Mouse (Mus musculus) midbrain, embryonic 13.5 days (tissue): ENCODE results near the gene Zfp28. TPM values are rescaled to one million over a fixed set of nuclear protein-coding genes. Genes with fewer than 3 reads are reported as not detected.

ENCODE experiments used
- ATAC-seq: fragments of 200-750 bp; cut with Nextera tagmentation; 2 replicates; pipeline ENCODE4 v1.8.0; 2017; ENCODE audit warnings: mild to moderate bottlenecking, moderate TSS enrichment, moderate library complexity
- H3K27ac ChIP-seq: fragments of 300-500 bp; sonication (generic); 2 replicates; pipeline ENCODE4 v1.5.1; 2015; ENCODE audit warnings: inconsistent platforms, mild to moderate bottlenecking, moderate library complexity
- H3K27me3 ChIP-seq: fragments of 300-500 bp; sonication (generic); 2 replicates; pipeline ENCODE4 v1.6.1; 2015; ENCODE audit warnings: mild to moderate bottlenecking, inconsistent platforms
- H3K36me3 ChIP-seq: fragments of 300-500 bp; sonication (generic); 2 replicates; pipeline ENCODE4 v1.6.1; 2015; ENCODE audit warnings: mild to moderate bottlenecking, inconsistent platforms
- H3K4me1 ChIP-seq: fragments of 300-500 bp; sonication (generic); replicated peaks from 2 replicates; pipeline ENCODE4 v1.6.1; 2015; ENCODE audit warnings: inconsistent platforms
- H3K4me2 ChIP-seq: fragments of 300-500 bp; sonication (generic); replicated peaks from 2 replicates; pipeline ENCODE4 v1.6.1; 2015; ENCODE audit warnings: moderate library complexity, mild to moderate bottlenecking, inconsistent platforms
- H3K4me3 ChIP-seq: fragments of 300-500 bp; sonication (generic); replicated peaks from 2 replicates; pipeline ENCODE4 v1.5.1; 2015; ENCODE audit warnings: mild to moderate bottlenecking, inconsistent platforms
- H3K9ac ChIP-seq: fragments of 300-500 bp; sonication (generic); replicated peaks from 2 replicates; pipeline ENCODE4 v1.6.1; 2015; ENCODE audit warnings: mild to moderate bottlenecking, inconsistent platforms
- H3K9me3 ChIP-seq: fragments of 300-500 bp; sonication (generic); 2 replicates; pipeline ENCODE4 v1.6.1; 2016; ENCODE audit warnings: mild to moderate bottlenecking, inconsistent platforms
- WGBS: fragments of 180-500 bp; shearing (Covaris S2); methylation state at CpG from one replicate; pipeline ENCODE4 v1.1.7; 2015; 5-methylcytosine and 5-hydroxymethylcytosine counted together
- polyA plus RNA-seq: library from polyadenylated mRNA; unstranded; fragments of >200 nt; fragmentation: Nextera tagmentation; extraction: Ambion mirVana; gene quantifications from 2 replicates; pipeline ENCODE4 v1.2.1, GENCODE M21; 2015

Gene Zfp28
- 16.2 and 18.5 TPM in 2 replicates for polyA plus RNA-seq

DNA sequence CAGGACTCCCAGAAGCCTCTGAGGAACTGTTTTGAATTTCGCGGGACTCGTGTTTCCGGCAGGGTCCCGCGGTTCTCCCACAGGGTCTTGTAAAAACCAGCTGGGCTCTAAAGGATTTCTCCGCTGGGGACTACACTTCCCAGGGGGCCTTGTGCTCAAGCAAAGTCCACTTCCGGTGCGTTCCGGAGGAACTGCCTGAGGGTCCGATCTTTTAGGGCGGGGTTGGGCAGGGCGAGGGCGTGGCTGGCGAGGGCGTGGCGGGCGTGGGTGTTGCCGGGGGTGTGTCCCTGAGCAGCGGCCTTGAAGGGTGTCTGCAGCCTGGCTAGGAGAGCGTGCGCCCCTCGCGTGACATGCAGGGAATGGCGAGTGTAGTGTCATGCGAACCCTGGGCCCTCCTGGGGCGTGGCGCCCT lies at the start of gene Zfp28:
Gene Zfp28, plus strand, starts transcription at position 252 of the 412 bp plus-strand sequence.
- Histone ChIP-seq H3K9me3 (no peaks in the 10 kb centered on the region), H3K27me3 (no peaks in the 10 kb centered on the region), H3K4me1 (peaks cover 23% of the 10 kb centered on the region), H3K4me3 (peak within 1 kb of the TSS; percentile 65), H3K27ac (0 out of 2 replicates have a peak within 1 kb of the TSS, but pooled peaks have one; percentile 14), H3K36me3 (peaks cover 24% of the 10 kb centered on the region), H3K4me2 (peak within 1 kb of the TSS; percentile 71), H3K9ac (peak within 1 kb of the TSS; percentile 77)
- WGBS: under 1% methylated on average over 28 of the region's 28 CpGs
- peak; percentile 97 for ATAC-seq

DNA sequence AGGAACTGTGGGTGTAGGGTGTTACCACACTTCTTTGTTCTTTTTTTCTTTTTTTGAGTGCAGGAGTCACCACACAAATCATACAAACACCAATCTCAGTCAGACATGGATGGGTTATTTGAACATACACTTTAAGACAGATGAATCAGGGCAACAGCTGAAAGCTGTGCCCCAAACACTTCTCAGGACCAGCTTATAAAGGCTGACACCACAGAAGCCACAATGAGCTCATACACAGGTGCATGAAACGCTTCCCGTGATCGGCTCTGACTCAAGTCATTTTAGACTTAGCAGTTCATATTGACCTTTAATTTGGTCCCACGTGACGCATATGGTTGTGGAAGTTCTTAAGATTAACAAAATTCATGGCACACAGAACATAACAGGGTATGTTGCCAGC lies 43.2 kb upstream of the Zfp28 start:
- ATAC-seq: no peak
- no peak overlapping the region for H3K4me3 ChIP-seq
- 0 out of 2 replicates have a peak, but pooled peaks cover 2% of the 10 kb centered on the region for H3K4me1 ChIP-seq
- no peaks in the 10 kb centered on the region for H3K27me3 ChIP-seq
- no peak overlapping the region for H3K27ac ChIP-seq
- H3K4me2 ChIP-seq: no peak overlapping the region
- no peaks in the 10 kb centered on the region for H3K9me3 ChIP-seq
- no peak overlapping the region for H3K9ac ChIP-seq
- no peaks in the 10 kb centered on the region for H3K36me3 ChIP-seq
- 84% methylated on average over 5 of the region's 5 CpGs for WGBS

DNA sequence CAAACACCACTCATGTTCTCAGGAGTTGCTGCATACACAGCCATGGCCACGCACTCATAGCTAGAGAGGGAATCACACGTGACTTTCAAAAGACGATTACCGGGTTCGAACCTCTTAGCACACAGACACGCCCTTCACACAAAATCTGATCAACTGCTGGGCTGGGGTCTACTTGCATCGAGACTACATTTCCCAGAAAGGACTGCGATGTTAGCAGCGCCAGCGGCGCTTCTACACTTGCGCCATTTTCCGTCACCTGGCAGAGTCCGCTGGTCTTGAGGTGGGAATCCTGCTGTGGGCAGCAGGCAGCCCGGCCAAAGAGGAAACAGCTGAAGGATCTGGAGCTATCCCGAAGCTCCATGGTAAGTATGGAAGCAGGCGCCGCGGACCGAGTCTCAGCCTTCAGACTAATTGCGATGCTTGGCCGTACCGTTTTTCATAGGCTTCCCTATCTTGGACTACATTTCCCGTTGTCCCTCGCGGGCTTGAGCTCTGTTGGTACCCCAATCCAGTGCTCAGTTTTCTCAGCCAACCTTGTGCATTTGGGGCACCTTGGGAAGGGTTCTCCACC lies 39.5 kb upstream of the Zfp28 start, which contains the start of gene Gm3854:
Gene Gm3854, plus strand, starts transcription at position 259 of the 571 bp plus-strand sequence.
- Histone ChIP-seq H3K27me3 (no peaks in the 10 kb centered on the region), H3K27ac (peak within 1 kb of the TSS; percentile 83), H3K4me1 (0 out of 2 replicates have a peak, but pooled peaks cover 2% of the 10 kb centered on the region), H3K36me3 (no peaks in the 10 kb centered on the region), H3K4me3 (peak within 1 kb of the TSS; percentile 74), H3K4me2 (peak within 1 kb of the TSS; percentile 54), H3K9me3 (no peaks in the 10 kb centered on the region), H3K9ac (peak within 1 kb of the TSS; percentile 72)
- peak; percentile 96 for ATAC-seq
- under 1% methylated on average over 26 of the region's 26 CpGs for WGBS

DNA sequence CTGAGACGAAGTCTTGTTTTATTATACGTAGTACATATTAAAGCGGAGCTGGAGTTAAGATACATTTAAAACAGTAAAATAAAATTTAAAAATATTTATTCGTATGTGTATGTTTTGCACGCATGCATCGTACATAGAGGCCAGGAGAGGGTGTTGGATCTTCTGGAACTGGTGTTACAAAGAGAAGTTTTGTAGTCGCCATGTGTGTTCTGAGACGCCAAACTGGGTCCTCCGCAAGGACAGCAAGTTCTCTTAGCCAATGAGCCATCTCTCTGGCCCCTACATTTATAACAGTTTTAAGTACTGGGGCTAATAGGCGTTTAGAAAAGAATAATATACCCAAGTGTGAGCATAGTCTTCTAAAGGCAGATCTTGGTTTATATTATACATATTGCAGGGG lies 39.0 kb upstream of the Zfp28 start:
- WGBS: 32% methylated on average over 10 of the region's 10 CpGs

DNA sequence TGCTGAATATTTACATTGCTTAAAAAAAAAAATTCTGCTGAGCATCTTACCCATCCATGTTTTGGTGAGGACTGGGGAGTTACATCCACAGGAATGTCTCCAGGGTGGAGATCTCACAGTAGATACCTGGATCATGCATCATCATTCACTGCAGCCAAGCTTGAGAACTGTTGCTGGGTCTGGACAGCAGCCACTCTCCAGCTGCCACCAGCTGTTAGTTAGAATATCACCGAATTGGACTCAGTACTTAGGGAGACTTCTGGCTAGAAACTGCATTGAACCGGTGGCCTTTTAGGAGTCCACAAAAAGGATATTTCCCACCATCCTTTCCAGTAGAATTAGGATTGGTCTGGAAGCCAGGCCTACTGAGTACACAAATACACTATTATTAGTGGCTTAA lies 25.0 kb upstream of the Zfp28 start:
- no peak overlapping the region for H3K4me3 ChIP-seq
- H3K27ac ChIP-seq: no peak overlapping the region
- no peaks in the 10 kb centered on the region for H3K27me3 ChIP-seq
- H3K9me3 ChIP-seq: no peaks in the 10 kb centered on the region
- H3K4me2 ChIP-seq: no peak overlapping the region
- no peak overlapping the region for H3K9ac ChIP-seq
- 0 out of 2 replicates have a peak, but pooled peaks cover 3% of the 10 kb centered on the region for H3K4me1 ChIP-seq
- no peak for ATAC-seq
- peaks cover 15% of the 10 kb centered on the region for H3K36me3 ChIP-seq
- 72% methylated on average over 2 of the region's 2 CpGs for WGBS

More for the DNA sequence above, 39.0 kb upstream of the Zfp28 start:
- no peak overlapping the region for H3K27ac ChIP-seq
- no peaks in the 10 kb centered on the region for H3K36me3 ChIP-seq
- H3K9ac ChIP-seq: peak overlapping the region; percentile 72; the same call in 1 of the 2 replicates
- no peaks in the 10 kb centered on the region for H3K9me3 ChIP-seq
- peak overlapping the region; percentile 54 for H3K4me2 ChIP-seq
- no peaks in the 10 kb centered on the region for H3K27me3 ChIP-seq
- 0 out of 2 replicates have a peak, but pooled peaks cover 2% of the 10 kb centered on the region for H3K4me1 ChIP-seq
- peak overlapping the region; percentile 74 for H3K4me3 ChIP-seq
- peak; percentile 69 for ATAC-seq

DNA sequence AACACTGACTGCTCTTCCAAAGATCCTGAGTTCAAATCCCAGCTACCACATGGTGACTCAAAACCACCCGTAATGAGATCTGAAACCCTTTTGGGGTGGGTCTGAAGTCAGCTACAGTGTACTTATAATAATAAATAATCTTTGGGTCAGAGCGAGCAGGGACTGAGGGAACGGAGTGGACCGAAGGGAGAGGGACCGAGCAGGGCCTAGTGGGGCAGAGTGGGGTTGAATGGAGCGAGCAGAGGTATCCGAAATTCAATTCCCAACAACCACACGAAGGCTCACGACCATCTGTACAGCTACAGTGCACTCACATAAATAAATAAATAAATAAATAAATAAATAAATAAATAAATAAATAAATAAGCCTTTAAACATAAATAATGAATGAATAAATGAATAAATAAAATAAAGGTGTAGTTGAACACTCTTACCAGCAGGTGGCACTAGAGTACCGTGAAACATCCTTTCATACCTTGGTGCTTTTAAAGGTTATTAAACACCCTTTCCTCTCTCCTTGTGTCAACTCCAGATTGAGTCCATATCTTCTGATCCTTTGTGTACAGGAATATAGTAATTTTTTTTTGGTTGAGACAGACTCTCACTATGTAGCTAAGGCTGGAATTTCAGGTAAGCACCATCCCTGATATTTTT lies 24.0 kb upstream of the Zfp28 start:
- ATAC-seq: no peak
- WGBS: 50% methylated on average over 10 of the region's 10 CpGs
- Histone ChIP-seq H3K9ac (no peak overlapping the region; the same call in 1 of the 2 replicates), H3K27ac (peak overlapping the region; percentile 65; the same call in 1 of the 2 replicates), H3K4me1 (peaks cover 10% of the 10 kb centered on the region), H3K36me3 (peaks cover 6% of the 10 kb centered on the region), H3K4me2 (no peak overlapping the region), H3K27me3 (no peaks in the 10 kb centered on the region), H3K9me3 (no peaks in the 10 kb centered on the region), H3K4me3 (no peak overlapping the region)

DNA sequence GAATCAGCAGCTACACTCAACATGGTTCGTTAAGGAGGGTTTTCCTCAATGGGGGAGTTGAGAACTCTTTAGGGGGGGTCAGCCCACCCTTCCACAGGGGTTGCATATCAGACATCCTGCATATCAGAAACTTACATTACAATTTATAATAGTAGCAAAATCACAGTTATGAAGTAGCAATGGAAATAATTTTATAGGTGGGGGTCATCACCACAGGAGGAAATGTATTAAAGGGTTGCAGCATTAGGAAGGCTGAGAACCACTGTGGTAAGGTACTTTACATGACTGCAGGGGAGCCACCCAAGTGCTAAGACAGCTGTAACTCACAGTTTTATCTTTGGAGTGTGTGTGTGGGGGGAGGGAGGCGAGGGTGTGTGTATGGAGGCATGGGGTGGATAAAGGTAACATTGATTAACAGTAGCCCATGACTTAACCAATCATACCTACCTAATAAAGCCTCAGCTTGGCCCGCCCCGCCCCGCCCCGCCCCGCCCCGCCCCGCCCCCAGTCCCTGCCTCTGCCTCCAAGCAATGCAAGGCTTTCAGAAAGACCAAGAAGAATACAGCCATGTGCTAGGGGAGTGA lies 22.5 kb upstream of the Zfp28 start:
- Histone ChIP-seq H3K36me3 (no peaks in the 10 kb centered on the region), H3K9me3 (no peaks in the 10 kb centered on the region), H3K27ac (no peak overlapping the region), H3K27me3 (no peaks in the 10 kb centered on the region), H3K4me2 (no peak overlapping the region), H3K4me1 (peaks cover 14% of the 10 kb centered on the region), H3K4me3 (no peak overlapping the region), H3K9ac (no peak overlapping the region)
- WGBS: 17% methylated on average over 5 of the region's 9 CpGs
- ATAC-seq: no peak

DNA sequence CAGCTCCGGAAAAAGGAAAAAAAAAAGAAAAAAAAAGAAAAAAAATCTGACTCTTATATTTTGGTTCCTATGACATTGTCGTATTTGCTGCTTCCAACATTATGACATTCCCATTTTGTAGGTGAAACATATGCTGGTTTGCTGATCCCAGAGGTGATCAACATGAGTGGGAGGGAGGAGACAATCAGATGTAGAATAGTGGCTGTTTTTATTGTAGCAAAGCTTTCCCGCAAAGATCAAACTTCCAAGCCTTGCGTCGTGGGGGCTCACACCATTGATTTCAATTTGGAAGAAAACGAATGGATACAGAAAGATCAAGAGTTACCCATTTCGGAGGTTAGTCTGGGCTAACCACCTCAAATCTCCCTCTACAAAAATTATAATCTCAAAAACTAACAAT lies 21.3 kb upstream of the Zfp28 start:
- Histone ChIP-seq H3K4me3 (peak overlapping the region; percentile 48), H3K9ac (peak overlapping the region; percentile 70), H3K4me1 (peaks cover 14% of the 10 kb centered on the region), H3K4me2 (peak overlapping the region; percentile 63), H3K9me3 (no peaks in the 10 kb centered on the region), H3K27me3 (no peaks in the 10 kb centered on the region), H3K36me3 (no peaks in the 10 kb centered on the region), H3K27ac (peak overlapping the region; percentile 95)
- ATAC-seq: no peak
- 27% methylated on average over 7 of the region's 7 CpGs for WGBS

DNA sequence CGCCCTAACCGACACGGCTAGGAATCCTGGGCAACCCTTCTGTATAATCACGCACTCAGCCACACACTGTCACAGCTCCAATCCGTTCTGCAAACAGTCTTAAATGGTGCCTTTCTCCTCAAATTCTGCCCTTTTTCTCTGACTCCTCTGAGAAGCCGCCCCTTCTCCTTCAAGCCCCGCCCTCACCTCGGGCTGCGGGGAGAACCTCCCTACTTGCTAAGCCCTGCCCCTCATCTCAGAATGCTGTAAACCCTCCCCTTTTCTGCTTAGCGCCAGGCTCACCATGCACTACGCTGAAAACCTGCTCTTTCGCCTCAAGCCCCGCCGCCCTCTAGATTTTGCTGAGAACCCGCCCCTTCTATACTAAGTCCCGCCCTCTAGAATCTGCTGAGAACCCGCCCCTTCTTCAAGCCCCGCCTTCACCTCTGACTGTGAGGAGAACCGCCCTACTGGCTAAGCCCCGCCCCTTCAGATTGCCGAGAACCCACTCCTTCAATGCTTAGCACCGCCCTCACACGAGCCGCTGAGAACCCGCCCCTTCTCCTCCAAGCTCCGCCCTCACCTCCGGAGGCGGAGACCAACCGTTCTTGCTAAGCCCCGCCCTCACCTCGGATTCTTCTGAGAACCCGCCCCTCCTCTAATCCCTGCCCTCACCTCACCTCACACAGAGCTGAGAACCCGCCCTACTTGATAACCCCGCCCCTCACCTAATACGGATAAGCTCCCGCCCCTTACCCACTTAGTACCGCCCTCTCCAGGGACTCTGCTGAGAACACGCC lies 20.6 kb upstream of the Zfp28 start:
- Histone ChIP-seq H3K27me3 (no peaks in the 10 kb centered on the region), H3K9ac (peak overlapping the region; percentile 70), H3K4me2 (peak overlapping the region; percentile 63), H3K4me1 (peaks cover 14% of the 10 kb centered on the region), H3K27ac (peak overlapping the region; percentile 95), H3K9me3 (no peaks in the 10 kb centered on the region), H3K36me3 (no peaks in the 10 kb centered on the region), H3K4me3 (peak overlapping the region; percentile 48)
- ATAC-seq: peak; percentile 92
- under 1% methylated on average over 38 of the region's 38 CpGs for WGBS

DNA sequence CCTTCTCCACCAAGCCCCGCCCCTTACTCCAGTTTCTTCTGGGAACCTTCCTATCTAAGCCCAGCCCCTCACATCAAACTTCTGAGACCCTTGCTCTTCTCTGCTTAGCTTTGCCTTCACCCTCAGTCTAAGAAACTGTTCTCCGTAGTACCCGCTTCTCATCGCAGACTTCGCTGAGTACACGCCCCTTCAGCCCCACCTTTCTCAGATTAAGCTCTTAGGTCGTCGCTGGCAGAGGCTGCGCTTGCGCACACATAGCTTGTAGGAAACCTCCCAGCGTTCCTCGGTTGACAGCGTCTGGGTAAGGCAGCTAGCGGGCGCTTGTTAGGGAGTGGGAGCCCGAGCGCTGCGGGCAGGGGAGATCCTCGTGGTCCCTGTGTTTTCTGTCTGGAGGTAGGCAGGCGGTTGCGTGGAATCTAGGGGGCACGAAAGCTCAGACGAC lies 20.0 kb upstream of the Zfp28 start, which contains the start of gene Zfp78:
Gene Zfp78, plus strand, starts transcription at position 234 of the 442 bp plus-strand sequence.
- under 1% methylated on average over 23 of the region's 23 CpGs for WGBS
- Histone ChIP-seq H3K27ac (peak within 1 kb of the TSS; percentile 95), H3K9ac (peak within 1 kb of the TSS; percentile 70), H3K4me3 (peak within 1 kb of the TSS; percentile 48), H3K36me3 (no peaks in the 10 kb centered on the region), H3K4me2 (peak within 1 kb of the TSS; percentile 63), H3K9me3 (no peaks in the 10 kb centered on the region), H3K27me3 (no peaks in the 10 kb centered on the region), H3K4me1 (peaks cover 14% of the 10 kb centered on the region)
- ATAC-seq: peak; percentile 86

DNA sequence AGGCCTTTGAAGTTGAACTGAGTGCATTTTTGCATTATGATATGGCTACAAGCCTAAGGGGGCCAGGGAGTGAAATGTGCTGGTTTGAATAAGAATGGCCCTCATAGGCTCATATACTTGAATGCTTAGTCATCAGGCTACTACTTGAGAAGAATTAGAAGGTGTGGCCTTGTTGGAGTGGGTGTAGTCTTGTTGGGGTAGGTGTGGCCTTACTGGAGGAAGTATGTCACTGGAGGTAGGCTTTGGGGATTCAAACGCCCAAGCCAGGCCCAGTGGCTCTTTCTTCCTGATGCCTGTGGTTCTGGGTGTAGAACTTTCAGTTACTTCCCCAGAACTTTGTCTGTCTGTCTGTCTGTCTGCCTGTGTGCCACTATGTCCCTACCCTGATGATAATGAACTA lies 18.3 kb upstream of the Zfp28 start:
- no peak for ATAC-seq
- 71% methylated on average over 1 of the region's 1 CpGs for WGBS
- Histone ChIP-seq H3K27ac (no peak overlapping the region), H3K4me1 (peaks cover 11% of the 10 kb centered on the region), H3K9ac (no peak overlapping the region), H3K4me2 (no peak overlapping the region), H3K9me3 (no peaks in the 10 kb centered on the region), H3K4me3 (no peak overlapping the region), H3K36me3 (no peaks in the 10 kb centered on the region), H3K27me3 (no peaks in the 10 kb centered on the region)
